Mouse (Mus musculus) kidney, embryonic 14.5 days (tissue): ENCODE measurements around the gene Krtap28-10. TPM values are rescaled to one million over a fixed set of nuclear protein-coding genes. Genes with fewer than 3 reads are reported as not detected.
A peak's percentile ranks its signal among the peaks of the same experiment; 100 is the strongest.

Experiments
- ATAC-seq: fragments of 200-750 bp; cut with Nextera tagmentation; 2 replicates; pipeline ENCODE4 v1.8.0; 2017; ENCODE audit warnings: moderate number of reproducible peaks, mild to moderate bottlenecking, moderate TSS enrichment, moderate library complexity; ENCODE audit not compliant: low FRiP score, low TSS enrichment
- H3K27ac ChIP-seq: fragments of 300-500 bp; sonication (generic); 2 replicates; pipeline ENCODE4 v1.5.1; 2014; ENCODE audit warnings: low read depth, mild to moderate bottlenecking, low read length, moderate library complexity, mixed read lengths
- H3K27me3 ChIP-seq: fragments of 300-500 bp; sonication (generic); 2 replicates; pipeline ENCODE4 v1.6.1; 2014; ENCODE audit warnings: mild to moderate bottlenecking, low read length; ENCODE audit not compliant: control insufficient read depth, insufficient read depth
- H3K36me3 ChIP-seq: fragments of 300-500 bp; sonication (generic); 2 replicates; pipeline ENCODE4 v1.6.1; 2014; ENCODE audit warnings: low read length, mixed read lengths; ENCODE audit not compliant: control insufficient read depth, insufficient read depth
- H3K4me1 ChIP-seq: fragments of 300-500 bp; sonication (generic); 2 replicates; pipeline ENCODE4 v1.6.1; 2014; ENCODE audit warnings: low read length, mixed read lengths; ENCODE audit not compliant: control insufficient read depth, insufficient read depth
- H3K4me2 ChIP-seq: fragments of 300-500 bp; sonication (generic); replicated peaks from 2 replicates; pipeline ENCODE4 v1.6.1; 2014; ENCODE audit warnings: low read depth, mild to moderate bottlenecking, low read length
- H3K4me3 ChIP-seq: fragments of 300-500 bp; sonication (generic); 2 replicates; pipeline ENCODE4 v1.5.1; 2014; ENCODE audit warnings: mild to moderate bottlenecking, low read length
- H3K9ac ChIP-seq: fragments of 300-500 bp; sonication (generic); 2 replicates; pipeline ENCODE4 v1.6.1; 2014; ENCODE audit warnings: low read depth, mild to moderate bottlenecking, low read length, moderate library complexity
- H3K9me3 ChIP-seq: fragments of 300-500 bp; sonication (generic); 2 replicates; pipeline ENCODE4 v1.6.1; 2016; ENCODE audit warnings: low read length; ENCODE audit not compliant: control insufficient read depth
- WGBS: fragments of 180-500 bp; shearing (Covaris S2); extraction: QIAGEN DNeasy Blood & Tissue Kit; methylation state at CpG from one replicate; pipeline ENCODE4 v1.1.7; 2014; 5-methylcytosine and 5-hydroxymethylcytosine counted together
- polyA plus RNA-seq: library from polyadenylated mRNA; unstranded; fragments of >200 nt; fragmentation: Nextera tagmentation; extraction: Ambion mirVana; gene quantifications from 2 replicates; pipeline ENCODE4 v1.2.1, GENCODE M21; 2014

Krtap28-10 gene
- polyA plus RNA-seq, result not detected in 2 replicates

- H3K27me3 ChIP-seq, result no peaks in the 10 kb centered on the region
- H3K27ac ChIP-seq, result no peak within 1 kb of the TSS
- no peaks in the 10 kb centered on the region for H3K4me1 ChIP-seq
- 93% methylated on average over 2 of the region's 2 CpGs for WGBS
- no peaks in the 10 kb centered on the region for H3K36me3 ChIP-seq
- H3K4me3 ChIP-seq, result no peak within 1 kb of the TSS
- no peak for ATAC-seq
- H3K9me3 ChIP-seq, result no peaks in the 10 kb centered on the region
- H3K4me2 ChIP-seq, result no peak within 1 kb of the TSS
- H3K9ac ChIP-seq, result no peak within 1 kb of the TSS
Measured at GRCm38 (mm10) chr1:83042380-83042779, at the start of gene Krtap28-10. Gene Krtap28-10 (minus strand): TSS chr1:83042480.

GRCm38 (mm10) chr1:83091268-83091667 is 49.0 kb upstream of the Krtap28-10 start:
- Histone ChIP-seq H3K9me3 (no peaks in the 10 kb centered on the region), H3K27me3 (no peaks in the 10 kb centered on the region), H3K27ac (no peak overlapping the region), H3K9ac (no peak overlapping the region), H3K4me1 (no peaks in the 10 kb centered on the region), H3K36me3 (no peaks in the 10 kb centered on the region), H3K4me3 (no peak overlapping the region), H3K4me2 (no peak overlapping the region)
- 69% methylated on average over 3 of the region's 3 CpGs for WGBS
- no peak for ATAC-seq

- H3K9ac ChIP-seq, result no peak overlapping the region
- WGBS, result 68% methylated on average over 2 of the region's 2 CpGs
- no peak for ATAC-seq
- no peaks in the 10 kb centered on the region for H3K36me3 ChIP-seq
- no peak overlapping the region for H3K4me2 ChIP-seq
- H3K4me3 ChIP-seq, result no peak overlapping the region
- H3K27me3 ChIP-seq, result no peaks in the 10 kb centered on the region
- H3K9me3 ChIP-seq, result no peaks in the 10 kb centered on the region
- H3K4me1 ChIP-seq, result no peaks in the 10 kb centered on the region
- no peak overlapping the region for H3K27ac ChIP-seq
Measured at GRCm38 (mm10) chr1:83084790-83085189, 42.5 kb upstream of the Krtap28-10 start.

GRCm38 (mm10) chr1:83077016-83077415 is 34.7 kb upstream of the Krtap28-10 start:
- no peak overlapping the region for H3K4me2 ChIP-seq
- H3K27ac ChIP-seq, result no peak overlapping the region
- H3K27me3 ChIP-seq, result no peaks in the 10 kb centered on the region
- H3K36me3 ChIP-seq, result no peaks in the 10 kb centered on the region
- no peaks in the 10 kb centered on the region for H3K9me3 ChIP-seq
- H3K4me1 ChIP-seq, result no peaks in the 10 kb centered on the region
- WGBS, result 78% methylated on average over 6 of the region's 6 CpGs
- H3K9ac ChIP-seq, result no peak overlapping the region
- ATAC-seq, result no peak
- no peak overlapping the region for H3K4me3 ChIP-seq

- Histone ChIP-seq H3K9me3 (no peaks in the 10 kb centered on the region), H3K4me1 (no peaks in the 10 kb centered on the region), H3K9ac (no peak overlapping the region), H3K4me2 (peak overlapping the region; percentile 34), H3K36me3 (no peaks in the 10 kb centered on the region), H3K27me3 (no peaks in the 10 kb centered on the region), H3K27ac (no peak overlapping the region), H3K4me3 (peak overlapping the region; percentile 17; the same call in 1 of the 2 replicates)
- WGBS, result 49% methylated on average over 11 of the region's 11 CpGs
- peak; percentile 79 for ATAC-seq
Measured at GRCm38 (mm10) chr1:83076190-83076917, 34.1 kb upstream of the Krtap28-10 start.

GRCm38 (mm10) chr1:83075526-83076189 is 33.4 kb upstream of the Krtap28-10 start:
- no peaks in the 10 kb centered on the region for H3K4me1 ChIP-seq
- H3K9ac ChIP-seq, result no peak overlapping the region
- no peaks in the 10 kb centered on the region for H3K27me3 ChIP-seq
- no peaks in the 10 kb centered on the region for H3K9me3 ChIP-seq
- H3K4me2 ChIP-seq, result peak overlapping the region; percentile 34
- 42% methylated on average over 15 of the region's 15 CpGs for WGBS
- peak overlapping the region; percentile 17; the same call in 1 of the 2 replicates for H3K4me3 ChIP-seq
- H3K27ac ChIP-seq, result no peak overlapping the region
- no peaks in the 10 kb centered on the region for H3K36me3 ChIP-seq
- ATAC-seq, result no peak

GRCm38 (mm10) chr1:83067205-83067604 is 24.9 kb upstream of the Krtap28-10 start:
- no peaks in the 10 kb centered on the region for H3K27me3 ChIP-seq
- no peak overlapping the region for H3K9ac ChIP-seq
- H3K4me2 ChIP-seq, result no peak overlapping the region
- 87% methylated on average over 10 of the region's 10 CpGs for WGBS
- H3K27ac ChIP-seq, result no peak overlapping the region
- no peak overlapping the region for H3K4me3 ChIP-seq
- ATAC-seq, result no peak
- H3K36me3 ChIP-seq, result no peaks in the 10 kb centered on the region
- no peaks in the 10 kb centered on the region for H3K4me1 ChIP-seq
- no peaks in the 10 kb centered on the region for H3K9me3 ChIP-seq

- no peak overlapping the region for H3K27ac ChIP-seq
- no peaks in the 10 kb centered on the region for H3K9me3 ChIP-seq
- no peak overlapping the region for H3K9ac ChIP-seq
- H3K4me1 ChIP-seq, result no peaks in the 10 kb centered on the region
- 94% methylated on average over 4 of the region's 4 CpGs for WGBS
- H3K4me3 ChIP-seq, result no peak overlapping the region
- H3K27me3 ChIP-seq, result no peaks in the 10 kb centered on the region
- ATAC-seq, result no peak
- no peak overlapping the region for H3K4me2 ChIP-seq
- H3K36me3 ChIP-seq, result no peaks in the 10 kb centered on the region
Measured at GRCm38 (mm10) chr1:83066577-83066976, 24.3 kb upstream of the Krtap28-10 start.

- Histone ChIP-seq H3K9ac (no peak overlapping the region), H3K27ac (no peak overlapping the region), H3K4me2 (no peak overlapping the region), H3K36me3 (no peaks in the 10 kb centered on the region), H3K27me3 (no peaks in the 10 kb centered on the region), H3K4me1 (no peaks in the 10 kb centered on the region), H3K4me3 (no peak overlapping the region), H3K9me3 (no peaks in the 10 kb centered on the region)
- ATAC-seq, result no peak
- 23% methylated on average over 3 of the region's 3 CpGs for WGBS
Measured at GRCm38 (mm10) chr1:83064851-83065250, 22.6 kb upstream of the Krtap28-10 start.
